In the genomic region with DNA sequence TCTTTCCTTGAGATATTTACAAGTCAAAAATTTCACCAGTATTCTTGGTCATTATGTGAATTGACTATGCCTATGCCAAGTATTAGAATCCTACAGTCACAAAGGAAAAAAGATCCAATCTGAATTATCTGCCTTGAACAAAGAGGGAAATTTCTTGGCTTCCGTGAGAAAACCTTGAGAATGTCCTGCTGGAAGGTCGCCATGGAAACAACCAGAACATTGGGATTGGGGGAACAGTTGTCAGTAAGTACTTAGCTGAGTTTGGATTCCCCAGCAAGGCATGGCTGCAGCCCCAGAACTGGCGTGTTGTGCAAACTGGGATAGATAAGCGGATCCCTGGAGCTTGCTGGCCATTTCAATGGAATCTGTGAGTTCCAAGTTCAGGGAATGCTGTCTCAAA, we compare ENCODE assay signal across 20 mouse cellular contexts. TPM values are rescaled to one million over a fixed set of nuclear protein-coding genes. Genes with fewer than 3 reads are reported as not detected.
A peak's percentile ranks its signal among the peaks of the same experiment; 100 is the strongest.
DNase-seq lines count a peak whose midpoint lies in the region; ATAC-seq and TF ChIP-seq lines count a peak whose summit lies in the region.
"Had no signal": no experiment of that assay in that cellular context is flagged by ENCODE, and none has a peak within 500 bp of the region (broad histone marks: within the 10 kb centered on the region; RNA-seq: fewer than 3 reads in every experiment).

No protein-coding gene starts in this region.

- H3K4me1 ChIP-seq in midbrain, postnatal 0 days (ENCODE audit: insufficient read depth, low read length), result no peaks in the 10 kb centered on the region
- H3K4me1 ChIP-seq in midbrain, embryonic 10.5 days, result no peaks in the 10 kb centered on the region
- H3K4me1 ChIP-seq: embryonic facial prominence, embryonic 13.5 days; forebrain, embryonic 15.5 days; heart, embryonic 12.5 days had no signal

- H3K27ac ChIP-seq in midbrain, postnatal 0 days (ENCODE audit: low read depth, low read length), result no peak overlapping the region
- H3K27ac ChIP-seq in midbrain, embryonic 10.5 days (replicated peaks), result no peak overlapping the region
- H3K27ac ChIP-seq: embryonic facial prominence, embryonic 13.5 days; forebrain, embryonic 15.5 days had no signal

- H3K4me3 ChIP-seq in midbrain, postnatal 0 days (ENCODE audit: low read depth, low read length), result no peak overlapping the region
- no peak overlapping the region for H3K4me3 ChIP-seq in midbrain, embryonic 10.5 days
- H3K4me3 ChIP-seq: embryonic facial prominence, embryonic 13.5 days; forebrain, embryonic 15.5 days; heart, embryonic 12.5 days had no signal

- H3K27me3 ChIP-seq in midbrain, postnatal 0 days (ENCODE audit: insufficient read depth, low read length), result no peaks in the 10 kb centered on the region
- H3K27me3 ChIP-seq in midbrain, embryonic 10.5 days (ENCODE audit: low read depth, poor library complexity, severe bottlenecking), result no peaks in the 10 kb centered on the region
- H3K27me3 ChIP-seq: embryonic facial prominence, embryonic 13.5 days; forebrain, embryonic 15.5 days; heart, embryonic 12.5 days had no signal

- ATAC-seq in midbrain, postnatal 0 days (ENCODE audit: low FRiP score), result no peak
- ATAC-seq: CD4-positive, CD25-positive, alpha-beta regulatory T cell, adult 4 months; forebrain, embryonic 15.5 days; hindbrain, embryonic 16.5 days had no signal

- no peaks in the 10 kb centered on the region for H3K9me3 ChIP-seq in midbrain, postnatal 0 days (ENCODE audit: low read length)
- no peaks in the 10 kb centered on the region for H3K9me3 ChIP-seq in midbrain, embryonic 10.5 days (replicated peaks)
- H3K9me3 ChIP-seq: embryonic facial prominence, embryonic 13.5 days; forebrain, embryonic 15.5 days; G1E; heart, embryonic 12.5 days had no signal

- peak; percentile 60 for DNase-seq in heart, adult 11 months
- no peak for DNase-seq in heart, postnatal 4 days
- DNase-seq in midbrain, postnatal 0 days (ENCODE audit: low spot score), result peak; percentile 51
- no peak for DNase-seq in midbrain, embryonic 10.5 days (ENCODE audit: low spot score)
- peak; percentile 27 for DNase-seq in ZHBTc4 (ENCODE audit: low read depth, low spot score)
- DNase-seq in gastrocnemius, postnatal 10 days, result no peak
- no peak for DNase-seq in kidney, postnatal 10 days
- DNase-seq: adrenal gland, adult 2 months; adrenal gland, postnatal 25 days; cerebellum, adult 11 months; cerebellum, adult 8-10 months; cerebellum, postnatal 36 days; gastrocnemius, postnatal 14 days; kidney, adult 11 months had no signal

- no peak overlapping the region for H3K4me2 ChIP-seq in midbrain, postnatal 0 days (ENCODE audit: low read depth, low read length, poor library complexity, severe bottlenecking)
- H3K4me2 ChIP-seq: embryonic facial prominence, embryonic 13.5 days; forebrain, embryonic 15.5 days; heart, embryonic 12.5 days had no signal

- 43% methylated on average over 4 of the region's 4 CpGs for WGBS in midbrain, postnatal 0 days
- 74% methylated on average over 4 of the region's 4 CpGs for WGBS in midbrain, embryonic 10.5 days

- no peak for TF ChIP-seq CTCF in midbrain, postnatal 0 days (IDR thresholded peaks at IDR 0.05)

- H3K36me3 ChIP-seq in midbrain, postnatal 0 days (ENCODE audit: insufficient read depth, low read length), result no peaks in the 10 kb centered on the region
- no peaks in the 10 kb centered on the region for H3K36me3 ChIP-seq in midbrain, embryonic 10.5 days
- H3K36me3 ChIP-seq: embryonic facial prominence, embryonic 13.5 days; forebrain, embryonic 15.5 days; G1E; heart, embryonic 12.5 days had no signal

- no peak overlapping the region for H3K9ac ChIP-seq in midbrain, postnatal 0 days (replicated peaks; ENCODE audit: low read length, poor library complexity, severe bottlenecking)
- H3K9ac ChIP-seq: embryonic facial prominence, embryonic 13.5 days; forebrain, embryonic 15.5 days; heart, embryonic 12.5 days had no signal

RNA-seq across cellular contexts. Expression of a gene that starts 45.5 kb away (rescaled TPM):
- total RNA-seq in heart, postnatal 4 days (2021), result 1 to 10 TPM; 6.1 to 6.7 TPM
- 185 and 195 TPM in 2 replicates for total RNA-seq in midbrain, postnatal 0 days (2014; rRNA removed)
- polyA plus RNA-seq in midbrain, postnatal 0 days (2015; fragmentation: Nextera tagmentation; extraction: Ambion mirVana), result 34.4 and 35.7 TPM in 2 replicates
- 12.1 and 16.2 TPM in 2 replicates for polyA plus RNA-seq in midbrain, embryonic 10.5 days (2016; fragmentation: Nextera tagmentation; extraction: Ambion mirVana)
- total RNA-seq in gastrocnemius, postnatal 10 days (2021), result 1 to 10 TPM; 3.9 to 4.0 TPM

Comparison
In these comparisons a context has a peak if more than half of its experiments do, and no peak if none do; other contexts are left out.
1. DNase-seq: peak in heart, adult 11 months (single experiment), midbrain, postnatal 0 days (single experiment) and ZHBTc4 (single experiment); none in heart, postnatal 4 days (single experiment), midbrain, embryonic 10.5 days (single experiment), gastrocnemius, postnatal 10 days (single experiment) and kidney, postnatal 10 days (single experiment).
2. RNA of a gene that starts 45.5 kb away (total RNA-seq): 185 to 195 TPM in midbrain, postnatal 0 days; 6.1 to 6.7 TPM in heart, postnatal 4 days and 3.9 to 4.0 TPM in gastrocnemius, postnatal 10 days; every median in the first group is over 10 times any median in the second.